Mouse (Mus musculus) B cell, adult 62 days (primary cell): ENCODE measurements around the gene Stkld1. TPM values are rescaled to one million over a fixed set of nuclear protein-coding genes. Genes with fewer than 3 reads are reported as not detected.

Experiments
- total RNA-seq: library from RNA; stranded (reverse); gene quantifications from 4 replicates; pipeline ENCODE4 v1.2.4, GENCODE M21; 2023

The Stkld1 gene
- total RNA-seq: not detected in 4 replicates

DNA sequence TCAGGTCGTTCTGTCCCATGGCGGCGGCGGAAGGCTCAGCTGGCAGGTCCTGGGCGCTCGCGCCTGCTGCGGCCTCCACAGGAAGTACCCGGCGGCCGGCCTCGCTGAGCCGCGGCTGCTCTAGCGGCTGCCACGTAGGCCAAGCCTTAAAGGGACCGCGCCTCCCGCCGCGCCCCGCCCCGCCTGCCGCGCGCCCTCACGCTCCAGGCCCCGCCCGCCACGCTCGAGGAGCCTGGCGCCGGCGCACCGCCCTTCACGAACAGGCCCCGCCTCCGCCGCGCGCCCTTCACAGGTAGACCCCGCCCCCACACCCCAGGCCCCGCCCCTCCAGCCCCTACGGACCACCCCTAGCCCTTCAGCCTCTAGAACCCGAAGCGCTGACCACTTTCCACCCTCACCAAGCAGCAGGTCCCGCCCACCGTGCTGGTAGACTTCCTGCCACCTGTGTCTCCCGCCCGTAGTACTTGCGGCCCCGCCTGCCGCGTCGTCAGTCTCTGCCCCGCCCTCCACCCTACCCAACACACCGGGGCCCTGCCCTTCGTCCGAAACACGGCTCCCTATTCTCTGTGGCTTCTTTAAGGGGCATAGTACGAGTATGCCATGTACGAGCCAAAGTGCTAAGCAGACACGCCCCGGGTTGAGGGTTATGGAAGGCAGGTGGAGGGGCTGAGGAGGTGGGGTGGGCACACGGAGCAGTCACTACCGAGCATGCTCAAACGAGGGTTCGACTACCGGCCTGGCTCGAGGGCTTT is at the start of gene Stkld1, which contains the start of gene Surf4:
Stkld1 (plus strand) TSS at position 744 of the 752 bp plus-strand sequence.
Surf4 (minus strand) TSS at position 625 of the 752 bp plus-strand sequence.

DNA sequence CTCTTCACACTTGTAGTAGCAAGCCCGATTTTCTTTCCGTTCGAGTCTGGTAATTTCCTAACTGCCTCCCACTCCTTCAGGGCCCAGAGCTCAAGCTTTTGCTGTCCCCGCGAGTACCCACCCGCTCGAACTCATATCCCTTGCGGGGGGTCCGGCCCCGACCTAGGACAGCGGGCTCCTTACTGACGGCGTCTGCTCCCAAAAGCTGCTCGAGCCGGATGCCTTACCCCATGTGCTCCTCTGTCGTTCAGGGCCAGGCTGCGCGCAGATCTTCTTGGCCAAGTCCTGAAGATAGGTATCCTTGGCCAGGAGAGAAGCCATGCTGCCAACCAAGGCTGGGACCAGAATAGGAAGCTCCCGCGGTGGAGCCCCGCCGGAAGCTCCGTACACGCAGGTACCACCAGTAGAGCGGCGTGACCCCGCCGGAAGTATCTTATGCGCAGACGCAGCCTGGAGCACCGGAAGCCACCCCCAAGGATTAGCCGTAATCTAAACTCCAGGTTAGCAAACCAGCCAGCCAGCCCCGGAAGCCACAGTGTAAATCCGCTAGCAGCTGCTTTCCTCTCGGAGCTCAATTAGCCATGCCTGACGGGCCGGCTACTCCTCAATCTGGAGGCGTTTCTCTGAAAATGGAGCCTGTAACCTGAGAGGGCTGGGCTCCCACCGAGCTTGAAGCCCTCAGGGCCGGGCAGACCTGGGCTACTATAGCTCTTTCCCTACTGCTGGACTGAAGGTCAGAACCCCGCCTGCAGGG is 31.2 kb upstream of the Stkld1 start, which contains the start of gene Surf6:
Surf6 (minus strand) TSS at position 413 of the 754 bp plus-strand sequence.

DNA sequence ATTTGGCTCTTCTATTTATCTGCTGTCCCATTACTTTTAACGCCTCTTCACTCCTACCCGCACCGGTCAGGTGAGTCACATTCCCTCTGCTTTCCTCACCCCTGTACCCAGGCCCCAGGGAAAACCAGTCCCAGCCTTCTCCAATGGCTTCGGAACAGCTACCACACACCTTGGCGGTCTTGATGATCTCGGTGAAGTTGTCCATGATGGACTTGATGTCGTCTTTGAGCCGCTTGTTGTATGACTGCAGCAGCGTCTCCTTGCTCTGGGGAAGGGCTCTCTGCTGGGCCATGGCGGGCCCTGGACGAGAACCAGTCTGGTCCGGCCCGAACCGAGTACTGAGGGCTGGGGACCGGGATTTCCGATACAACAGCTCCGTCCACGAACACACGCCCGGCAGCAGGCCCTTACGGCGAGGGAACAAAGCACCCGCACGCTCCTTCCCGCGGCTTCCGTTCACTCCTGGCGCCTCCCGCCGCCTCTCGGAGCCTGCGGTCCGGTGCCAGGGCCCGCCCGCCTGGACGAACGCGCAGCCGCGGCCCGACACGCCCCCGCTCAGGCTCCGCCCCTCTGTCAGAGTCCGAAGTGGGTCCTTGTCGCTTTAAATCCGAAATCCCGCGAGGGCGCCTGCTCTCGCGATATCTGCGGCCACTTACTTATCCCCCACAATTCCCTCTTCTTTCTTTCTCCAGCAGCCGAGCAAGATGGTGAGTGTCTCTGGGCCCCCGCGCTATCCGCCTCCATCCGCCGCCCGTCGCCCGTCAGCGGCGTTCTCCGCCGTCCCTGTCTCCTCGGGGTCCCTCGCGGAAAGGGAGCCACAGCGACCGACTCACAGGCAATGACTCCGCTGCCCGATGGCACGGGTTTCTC is 23.5 kb upstream of the Stkld1 start, which contains the start of the genes Med22 and Rpl7a:
Med22 (minus strand) TSS at position 554 of the 870 bp plus-strand sequence.
Rpl7a (plus strand) TSS at position 641 of the 870 bp plus-strand sequence.

DNA sequence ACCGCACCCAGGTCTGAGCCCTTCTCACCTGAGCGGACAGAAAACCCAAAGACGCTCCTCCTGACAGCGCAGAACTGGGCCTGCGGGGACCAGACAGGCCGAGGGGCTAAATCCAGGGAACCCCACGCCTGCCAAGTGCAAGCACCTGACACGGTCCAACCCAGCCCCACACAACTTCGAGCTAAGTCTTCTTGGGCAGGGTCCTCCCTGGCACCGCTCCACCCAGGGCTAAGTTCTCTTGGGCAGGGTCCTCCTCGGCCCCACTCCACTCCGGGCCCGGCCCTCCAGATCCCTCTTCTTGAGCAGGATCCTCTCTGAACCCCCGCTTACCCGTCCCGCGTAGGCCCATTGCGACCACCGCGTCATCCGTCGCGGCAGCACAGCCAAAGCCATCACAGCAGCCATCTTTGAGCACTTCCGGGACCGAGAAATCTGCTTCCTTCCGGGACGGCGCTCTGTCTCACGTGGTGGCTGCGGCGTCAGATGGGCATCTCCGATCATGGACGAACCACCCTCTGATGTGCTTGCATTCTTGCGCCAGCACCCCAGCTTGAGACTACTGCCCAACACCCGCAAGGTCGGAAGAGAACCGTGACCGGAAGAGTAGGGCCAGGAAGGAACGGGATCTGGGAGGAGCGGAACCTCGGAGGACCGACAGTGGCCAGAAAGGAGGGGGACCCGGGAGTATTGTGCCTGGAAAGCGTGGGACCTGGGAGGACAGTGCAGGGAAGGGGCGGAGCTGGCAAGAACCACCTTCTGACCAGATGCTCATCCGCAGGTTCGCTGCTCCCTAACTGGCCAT is 17.7 kb upstream of the Stkld1 start, which contains the start of the genes Surf2 and Surf1:
Surf2 (plus strand) TSS at position 441 of the 802 bp plus-strand sequence.
Surf1 (minus strand) TSS at position 604 of the 802 bp plus-strand sequence.

DNA sequence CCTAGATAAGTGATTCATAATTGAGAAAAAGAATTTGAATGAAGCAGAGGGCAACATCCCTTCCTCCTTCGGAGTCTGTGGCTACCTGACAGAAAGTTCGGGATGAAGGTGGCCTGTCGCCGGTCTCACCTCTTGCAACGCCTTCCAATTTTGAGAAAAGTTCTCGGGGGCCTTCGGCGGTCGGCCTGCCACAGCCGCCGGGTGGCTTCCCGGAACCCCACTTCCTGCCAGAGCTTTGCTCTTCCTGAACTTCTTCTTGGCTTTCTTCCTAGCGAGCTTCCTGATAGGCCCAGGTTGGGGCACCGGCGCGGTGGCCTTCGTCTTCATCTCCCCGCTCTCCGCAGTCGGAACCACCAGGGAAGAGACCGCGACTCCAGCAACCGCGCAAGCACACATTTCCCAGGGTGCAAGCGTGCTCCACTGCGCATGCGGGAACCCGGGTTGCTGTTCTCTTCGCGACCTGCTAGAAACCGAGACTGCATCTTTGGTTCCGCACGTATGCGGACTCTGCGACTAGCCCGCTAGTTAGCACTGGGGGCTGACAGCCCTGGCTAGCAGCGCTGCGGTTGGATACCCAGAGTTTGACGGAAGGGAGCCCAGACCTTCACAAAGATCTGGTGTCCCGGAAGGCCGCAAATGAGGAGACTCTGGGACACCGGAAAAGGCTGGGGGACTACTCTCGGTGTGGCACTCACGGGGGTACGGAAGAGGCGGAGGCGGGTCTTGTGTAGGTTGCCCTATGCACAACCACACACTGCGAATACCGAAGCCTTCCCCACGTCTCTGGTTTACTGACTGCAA is 30.3 kb downstream of the Stkld1 start, which contains the start of gene Rexo4:
Rexo4 (minus strand) TSS at position 464 of the 801 bp plus-strand sequence.

DNA sequence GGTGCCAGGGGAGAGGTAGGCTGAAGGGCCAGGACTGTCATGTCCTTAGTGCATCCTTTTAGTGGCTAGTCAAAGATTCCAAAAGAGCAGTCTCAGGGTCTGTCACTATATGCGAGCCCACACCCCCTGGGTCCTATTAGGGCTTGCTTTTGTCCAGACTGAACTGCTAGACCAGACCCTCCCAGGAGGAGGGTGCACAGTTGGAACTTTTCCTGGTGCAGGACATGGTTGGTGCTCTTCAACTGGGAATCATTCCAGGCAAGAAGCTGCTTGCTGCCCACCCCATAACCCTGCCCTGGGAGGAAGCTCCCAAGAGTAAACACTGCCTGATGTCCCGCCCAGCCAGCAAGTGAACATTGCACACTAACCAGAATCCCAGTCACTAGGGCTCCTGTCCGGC is 39.3 kb downstream of the Stkld1 start, which contains the start of gene Adamts13:
Adamts13 (plus strand) TSS at position 301 of the 400 bp plus-strand sequence.

Other genes starting within 250 kb of the Stkld1 start
- gene Abo, start 69.1 kb upstream of the Stkld1 start, total RNA-seq: not detected in 4 replicates
- gene Surf6, start 31.2 kb upstream of the Stkld1 start, total RNA-seq: 68.7 to 78.9 TPM (median 72.2 TPM) in 4 replicates
- gene Med22, start 23.4 kb upstream of the Stkld1 start, total RNA-seq: 14.0 to 17.4 TPM (median 16.1 TPM) in 4 replicates
- 729 to 752 TPM (median 742 TPM) in 4 replicates for gene Rpl7a, start 23.3 kb upstream of the Stkld1 start, total RNA-seq
- 42.9 to 53.5 TPM (median 48.8 TPM) in 4 replicates for gene Surf2, start 17.7 kb upstream of the Stkld1 start, total RNA-seq
- gene Surf1, start 17.5 kb upstream of the Stkld1 start, total RNA-seq: 56.5 to 62.1 TPM (median 58.2 TPM) in 4 replicates
- gene Surf4, start 119 bp upstream of the Stkld1 start, total RNA-seq: 62.7 to 69.9 TPM (median 64.5 TPM) in 4 replicates
- gene Rexo4, start 30.3 kb downstream of the Stkld1 start, total RNA-seq: 57.3 to 75.2 TPM (median 72.6 TPM) in 4 replicates
- not detected in 4 replicates for gene Adamts13, start 39.4 kb downstream of the Stkld1 start, total RNA-seq
- gene Cacfd1, start 75.9 kb downstream of the Stkld1 start, total RNA-seq: 32.1 to 40.4 TPM (median 38.3 TPM) in 4 replicates
- gene Slc2a6, start 94.0 kb downstream of the Stkld1 start, total RNA-seq: 6.7 to 9.8 TPM (median 8.0 TPM) in 4 replicates
- not detected in 4 replicates for gene Mymk, start 138.1 kb downstream of the Stkld1 start, total RNA-seq
- gene Adamtsl2, start 145.3 kb downstream of the Stkld1 start, total RNA-seq: 1.3 to 3.3 TPM (median 1.7 TPM) in 4 replicates
- not detected in 4 replicates for gene Fam163b, start 208.4 kb downstream of the Stkld1 start, total RNA-seq
- not detected in 4 replicates for gene Dbh, start 231.2 kb downstream of the Stkld1 start, total RNA-seq